Mouse (Mus musculus) kidney, postnatal 0 days (tissue): ENCODE measurements around the gene Mapk1ip1. TPM values are rescaled to one million over a fixed set of nuclear protein-coding genes. Genes with fewer than 3 reads are reported as not detected.

Source experiments
- ATAC-seq: fragments of 200-750 bp; cut with Nextera tagmentation; replicated peaks from 2 replicates; pipeline ENCODE4 v1.8.0; 2017; ENCODE audit warnings: low read depth, moderate number of reproducible peaks, moderate TSS enrichment, moderate library complexity; ENCODE audit not compliant: low FRiP score
- DNase-seq: peaks from one replicate; pipeline ENCODE4 v3.0.0-alpha.2; 2016; ENCODE audit warnings: low spot score
- H3K27ac ChIP-seq: fragments of 300-500 bp; sonication (generic); 2 replicates; pipeline ENCODE4 v1.5.1; 2014; ENCODE audit warnings: mild to moderate bottlenecking
- H3K27me3 ChIP-seq: fragments of 300-500 bp; sonication (generic); 2 replicates; pipeline ENCODE4 v1.6.1; 2014; ENCODE audit warnings: low read length, mixed read lengths; ENCODE audit not compliant: insufficient read depth
- H3K36me3 ChIP-seq: fragments of 300-500 bp; sonication (generic); 2 replicates; pipeline ENCODE4 v1.6.1; 2014; ENCODE audit warnings: low read length, mixed read lengths; ENCODE audit not compliant: insufficient read depth
- H3K4me1 ChIP-seq: fragments of 300-500 bp; sonication (generic); replicated peaks from 2 replicates; pipeline ENCODE4 v1.6.1; 2014; ENCODE audit warnings: antibody characterized with exemption, low read length, mixed read lengths; ENCODE audit not compliant: insufficient read depth
- H3K4me2 ChIP-seq: fragments of 300-500 bp; sonication (generic); 2 replicates; pipeline ENCODE4 v1.6.1; 2014; ENCODE audit warnings: mild to moderate bottlenecking, low read length, moderate library complexity, mixed read lengths
- H3K4me3 ChIP-seq: fragments of 300-500 bp; sonication (generic); replicated peaks from 2 replicates; pipeline ENCODE4 v1.5.1; 2014; ENCODE audit warnings: low read depth, low read length
- H3K9ac ChIP-seq: fragments of 300-500 bp; sonication (generic); 2 replicates; pipeline ENCODE4 v1.6.1; 2014; ENCODE audit warnings: low read depth, low read length
- H3K9me3 ChIP-seq: fragments of 300-500 bp; sonication (generic); replicated peaks from 2 replicates; pipeline ENCODE4 v1.6.1; 2016; ENCODE audit warnings: low read length, inconsistent platforms, mixed read lengths
- CTCF ChIP-seq: IDR thresholded peaks from 2 replicates; pipeline ENCODE4 v1.5.1; 2016; ENCODE audit warnings: antibody characterized with exemption, low read depth, mild to moderate bottlenecking, moderate library complexity
- WGBS: fragments of 180-500 bp; shearing (Covaris S2); extraction: QIAGEN DNeasy Blood & Tissue Kit; methylation state at CpG from one replicate; pipeline ENCODE4 v1.1.7; 2014; 5-methylcytosine and 5-hydroxymethylcytosine counted together
- polyA plus RNA-seq: library from polyadenylated mRNA; unstranded; fragments of >200 nt; fragmentation: Nextera tagmentation; extraction: Ambion mirVana; gene quantifications from 2 replicates; pipeline ENCODE4 v1.2.1, GENCODE M21; 2015

The Mapk1ip1 gene
- polyA plus RNA-seq, 1 experiment from 2014 or later, result 19.5 TPM

DNA sequence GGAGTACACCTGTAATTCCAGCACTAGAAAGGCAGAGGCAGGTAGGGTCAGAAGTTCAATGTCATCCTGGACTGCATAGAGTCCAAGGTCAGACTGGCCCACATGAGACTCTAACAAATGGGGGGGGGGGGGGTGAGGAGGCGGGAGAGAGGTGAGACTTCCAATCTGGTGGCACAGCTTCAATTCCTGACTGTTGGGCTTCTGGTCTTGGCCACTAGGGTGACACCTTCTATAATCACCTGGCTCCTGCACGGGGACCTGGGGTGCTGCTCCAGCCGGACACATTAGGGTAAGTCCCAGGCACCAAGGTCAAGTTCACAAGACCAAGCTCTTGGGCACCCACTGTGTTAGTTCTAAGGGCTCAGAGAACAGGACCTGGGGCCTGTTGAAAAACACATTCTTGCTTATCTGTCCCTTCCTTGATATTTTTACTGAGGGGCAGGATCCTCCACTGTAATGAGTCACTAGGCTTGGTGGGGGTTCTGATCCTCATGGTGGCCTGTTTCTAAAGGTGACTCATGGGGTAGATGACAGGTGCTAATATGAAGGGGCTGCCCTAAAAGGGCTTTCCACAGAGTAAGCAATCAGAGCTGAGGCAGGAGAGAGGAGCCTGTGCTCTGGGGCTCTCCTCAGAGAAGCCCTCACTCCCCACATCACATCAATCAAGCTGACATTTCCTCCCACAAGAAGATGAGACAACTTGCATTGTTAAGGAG, 4.5 kb downstream of the Mapk1ip1 start:
- ATAC-seq, result no peak
- Histone ChIP-seq H3K36me3 (no peaks in the 10 kb centered on the region), H3K4me2 (no peak overlapping the region), H3K27ac (no peak overlapping the region), H3K9ac (no peak overlapping the region), H3K4me1 (peaks cover 18% of the 10 kb centered on the region; the same call in 1 of the 2 replicates), H3K4me3 (no peak overlapping the region), H3K27me3 (no peaks in the 10 kb centered on the region), H3K9me3 (no peaks in the 10 kb centered on the region)
- WGBS, result 56% methylated on average over 2 of the region's 3 CpGs
- peak; percentile 47 for DNase-seq
- TF ChIP-seq CTCF, result no peak

DNA sequence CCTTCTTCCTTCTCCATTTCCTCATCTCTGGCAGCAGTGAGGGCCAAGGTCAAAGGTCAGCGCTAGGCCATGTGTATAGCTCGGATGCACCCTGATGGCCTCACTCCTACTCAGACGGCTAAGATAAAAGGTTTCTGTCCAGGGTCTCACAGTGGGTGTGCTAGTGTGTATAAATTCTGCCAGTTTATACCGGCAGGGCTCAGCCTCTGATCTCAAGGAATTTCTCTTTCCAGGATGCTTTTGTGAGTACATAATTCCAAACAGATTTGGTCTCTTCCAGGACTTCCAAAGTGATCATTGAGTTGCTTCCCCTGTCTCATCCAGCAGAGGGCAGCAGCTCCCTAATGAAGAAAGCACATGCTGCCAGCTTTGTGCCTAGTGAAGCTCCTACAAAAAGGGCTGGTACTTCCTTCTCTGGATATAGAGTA, 5.5 kb downstream of the Mapk1ip1 start:
- H3K4me3 ChIP-seq, result no peak overlapping the region
- peak; percentile 33 for ATAC-seq
- no peaks in the 10 kb centered on the region for H3K27me3 ChIP-seq
- DNase-seq, result peak; percentile 86
- H3K9ac ChIP-seq, result no peak overlapping the region
- H3K4me2 ChIP-seq, result no peak overlapping the region
- peaks cover 6% of the 10 kb centered on the region; the same call in 1 of the 2 replicates for H3K36me3 ChIP-seq
- TF ChIP-seq CTCF, result peak; percentile 83
- 30% methylated on average over 4 of the region's 4 CpGs for WGBS
- H3K4me1 ChIP-seq, result peaks cover 18% of the 10 kb centered on the region; the same call in 1 of the 2 replicates
- H3K27ac ChIP-seq, result no peak overlapping the region
- H3K9me3 ChIP-seq, result no peaks in the 10 kb centered on the region

DNA sequence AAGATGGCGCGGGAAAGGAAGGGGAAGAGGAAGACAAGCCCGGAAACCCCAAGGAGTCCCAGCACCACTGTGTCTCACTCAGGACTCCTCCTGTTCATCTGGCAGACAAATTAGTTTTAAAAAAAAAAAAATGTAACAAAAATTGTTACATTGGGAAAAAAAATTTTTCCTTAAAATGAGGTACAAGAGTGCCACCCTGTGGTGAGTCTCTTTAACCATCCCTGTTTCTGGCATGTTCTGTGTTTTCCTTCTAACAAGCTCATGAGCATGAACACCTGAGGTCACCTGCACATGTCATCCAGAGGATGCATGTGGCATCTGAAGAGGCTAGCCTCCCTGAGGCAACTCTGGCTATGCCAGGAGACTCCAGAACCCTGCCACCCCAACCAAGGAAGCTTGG, 11.0 kb downstream of the Mapk1ip1 start:
- no peak overlapping the region for H3K27ac ChIP-seq
- H3K4me2 ChIP-seq, result no peak overlapping the region
- no peak overlapping the region for H3K4me3 ChIP-seq
- no peak for ATAC-seq
- no peak overlapping the region for H3K9ac ChIP-seq
- no peak for DNase-seq
- no peaks in the 10 kb centered on the region for H3K4me1 ChIP-seq
- TF ChIP-seq CTCF, result peak; percentile 54
- no peaks in the 10 kb centered on the region for H3K27me3 ChIP-seq
- peaks cover 9% of the 10 kb centered on the region for H3K36me3 ChIP-seq
- WGBS, result 84% methylated on average over 3 of the region's 3 CpGs
- no peaks in the 10 kb centered on the region for H3K9me3 ChIP-seq

DNA sequence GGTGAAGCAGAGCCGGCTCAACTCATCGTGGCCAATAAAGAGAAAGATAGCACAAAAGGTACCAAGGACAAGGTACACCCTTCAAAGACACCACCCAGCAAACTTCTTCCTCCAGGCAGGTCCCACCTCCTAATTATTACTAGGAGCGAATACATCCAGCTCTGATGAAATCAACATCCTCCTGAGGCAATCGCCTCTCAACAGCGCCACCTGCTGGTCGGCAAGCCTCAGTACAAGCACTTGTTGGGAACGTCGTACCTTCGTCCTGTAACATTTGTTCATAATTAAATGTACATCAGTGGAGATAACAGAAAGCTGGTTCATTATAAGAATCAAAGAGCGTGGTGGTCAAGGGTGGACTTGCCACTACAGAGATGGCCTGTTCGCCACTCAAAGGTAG, 18.3 kb downstream of the Mapk1ip1 start:
- ATAC-seq, result no peak
- Histone ChIP-seq H3K9ac (no peak overlapping the region), H3K27me3 (no peaks in the 10 kb centered on the region), H3K4me2 (no peak overlapping the region), H3K27ac (no peak overlapping the region), H3K9me3 (no peaks in the 10 kb centered on the region), H3K36me3 (no peaks in the 10 kb centered on the region), H3K4me1 (no peaks in the 10 kb centered on the region), H3K4me3 (no peak overlapping the region)
- WGBS, result 18% methylated on average over 11 of the region's 11 CpGs
- DNase-seq, result peak; percentile 79
- peak; percentile 99 for TF ChIP-seq CTCF

DNA sequence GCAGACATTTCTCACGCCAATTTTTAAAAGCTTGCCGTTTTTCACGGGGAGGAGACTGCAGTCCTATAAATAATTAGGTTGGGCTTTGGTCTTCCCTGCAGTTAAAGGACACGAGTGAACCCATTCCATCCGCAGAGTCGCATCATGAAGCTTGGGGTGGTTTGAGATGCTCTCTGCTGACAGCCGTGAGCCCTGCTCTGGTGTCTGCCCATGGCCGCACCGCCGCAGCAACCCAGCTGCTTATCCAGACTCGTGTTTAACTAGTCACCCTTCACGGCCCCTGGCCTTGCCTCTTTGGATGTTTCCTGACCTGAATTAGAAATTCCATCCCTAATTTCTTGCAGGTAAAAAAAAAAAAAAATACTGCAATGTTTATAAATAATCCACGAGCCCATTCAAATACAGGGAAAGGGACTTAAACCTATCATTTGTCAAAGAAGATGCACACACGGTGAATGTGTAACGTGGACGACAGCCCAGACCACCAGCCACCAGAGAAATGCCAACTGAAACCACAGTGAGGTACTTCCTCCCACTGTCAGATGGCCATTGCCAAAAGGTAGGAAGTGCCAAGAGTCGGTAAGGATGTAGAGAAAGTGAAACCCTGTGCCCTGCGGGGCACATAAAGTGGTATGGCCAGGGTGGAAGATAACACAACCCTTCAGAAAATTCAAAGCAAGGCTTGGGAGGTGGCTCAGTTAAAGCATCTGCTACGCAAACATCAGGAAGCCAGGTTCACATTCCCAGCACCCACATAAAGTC, 20.9 kb downstream of the Mapk1ip1 start:
- no peaks in the 10 kb centered on the region for H3K36me3 ChIP-seq
- no peaks in the 10 kb centered on the region for H3K27me3 ChIP-seq
- no peak for TF ChIP-seq CTCF
- ATAC-seq (no peak), DNase-seq (no peak)
- no peak overlapping the region for H3K4me2 ChIP-seq
- H3K4me3 ChIP-seq, result no peak overlapping the region
- H3K4me1 ChIP-seq, result no peaks in the 10 kb centered on the region
- no peaks in the 10 kb centered on the region for H3K9me3 ChIP-seq
- no peak overlapping the region for H3K27ac ChIP-seq
- H3K9ac ChIP-seq, result no peak overlapping the region
- WGBS, result 72% methylated on average over 19 of the region's 19 CpGs

DNA sequence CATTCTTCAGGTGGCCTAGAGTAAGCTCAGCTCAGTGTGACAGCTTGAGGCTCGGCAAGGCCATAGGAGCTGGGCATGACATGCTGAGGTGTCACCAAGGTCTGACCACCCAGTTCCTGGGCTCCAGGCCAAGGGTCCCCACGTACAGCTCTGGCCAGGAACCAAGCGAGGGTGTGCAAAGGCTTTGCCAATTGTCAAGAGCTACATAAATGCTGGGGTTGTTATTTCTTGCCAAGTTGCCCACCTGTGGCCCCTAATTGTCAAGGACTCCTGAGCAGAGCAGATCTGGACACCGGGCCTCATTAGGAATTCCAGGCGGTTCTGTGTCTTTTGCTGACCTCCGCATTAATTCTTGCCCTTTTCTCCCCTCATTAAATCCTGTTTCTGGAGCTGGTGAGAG, 21.6 kb downstream of the Mapk1ip1 start:
- Histone ChIP-seq H3K4me3 (no peak overlapping the region), H3K9me3 (no peaks in the 10 kb centered on the region), H3K4me2 (no peak overlapping the region), H3K27me3 (no peaks in the 10 kb centered on the region), H3K9ac (no peak overlapping the region), H3K27ac (no peak overlapping the region), H3K4me1 (no peaks in the 10 kb centered on the region), H3K36me3 (no peaks in the 10 kb centered on the region)
- no peak for TF ChIP-seq CTCF
- no peak for DNase-seq
- 72% methylated on average over 6 of the region's 6 CpGs for WGBS
- ATAC-seq, result no peak
